Mouse (Mus musculus) subcutaneous adipose tissue, adult 2 months (tissue): Measurements from ENCODE around the gene Epp13. TPM values are rescaled to one million over a fixed set of nuclear protein-coding genes. Genes with fewer than 3 reads are reported as not detected.

Source experiments
- polyA plus RNA-seq: library from polyadenylated mRNA; depleted of rRNA; stranded (reverse); fragments of >200 nt; gene quantifications from 2 replicates; pipeline ENCODE4 v1.2.3, GENCODE M21; 2012; ENCODE audit warnings: low replicate concordance; rRNA removed

The Epp13 gene
- 0.46 and 1.5 TPM in 2 replicates for polyA plus RNA-seq

DNA sequence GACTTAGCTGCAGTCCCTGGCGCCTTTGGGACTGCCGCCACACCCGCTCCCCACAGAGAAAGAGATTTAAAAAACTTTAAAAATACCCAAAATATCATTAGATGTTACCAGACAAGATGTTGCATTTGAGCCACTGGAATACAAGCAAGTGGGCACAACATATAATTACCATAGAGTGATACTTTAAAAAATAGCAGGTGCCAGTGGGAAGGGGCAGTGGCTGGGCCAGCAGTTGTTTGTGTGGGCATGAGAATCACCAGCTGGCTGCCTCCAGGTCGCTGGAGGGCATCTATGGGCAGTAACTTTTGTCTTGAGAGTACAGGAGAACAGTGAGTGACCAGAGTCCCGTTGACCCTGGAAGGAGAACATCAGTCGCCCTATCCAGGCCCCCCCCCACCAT, at the start of gene Epp13:
Gene Epp13 (plus strand): TSS at position 301 of the 400 bp plus-strand sequence.

DNA sequence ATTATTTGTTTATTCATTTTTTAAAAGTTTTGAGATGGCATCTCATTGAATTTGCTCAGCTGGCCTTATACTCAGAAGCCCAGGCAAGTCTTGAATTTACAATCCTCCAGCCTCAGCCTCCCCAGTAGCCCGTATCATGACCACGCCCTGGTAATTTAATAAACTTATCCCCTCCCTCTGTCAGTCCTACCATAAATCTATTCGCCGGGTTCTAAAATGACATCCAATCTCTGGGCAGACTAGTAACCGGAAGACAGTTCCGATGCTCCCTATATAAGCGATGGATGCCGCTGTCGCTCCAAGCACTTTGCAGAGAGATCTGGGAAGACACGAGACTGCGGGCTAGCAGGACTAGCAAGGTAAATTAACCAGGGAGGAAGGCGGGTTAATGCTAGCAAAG, 30.5 kb upstream of the Epp13 start, which contains the start of gene Zscan5b:
Gene Zscan5b (plus strand): TSS at position 301 of the 400 bp plus-strand sequence.

DNA sequence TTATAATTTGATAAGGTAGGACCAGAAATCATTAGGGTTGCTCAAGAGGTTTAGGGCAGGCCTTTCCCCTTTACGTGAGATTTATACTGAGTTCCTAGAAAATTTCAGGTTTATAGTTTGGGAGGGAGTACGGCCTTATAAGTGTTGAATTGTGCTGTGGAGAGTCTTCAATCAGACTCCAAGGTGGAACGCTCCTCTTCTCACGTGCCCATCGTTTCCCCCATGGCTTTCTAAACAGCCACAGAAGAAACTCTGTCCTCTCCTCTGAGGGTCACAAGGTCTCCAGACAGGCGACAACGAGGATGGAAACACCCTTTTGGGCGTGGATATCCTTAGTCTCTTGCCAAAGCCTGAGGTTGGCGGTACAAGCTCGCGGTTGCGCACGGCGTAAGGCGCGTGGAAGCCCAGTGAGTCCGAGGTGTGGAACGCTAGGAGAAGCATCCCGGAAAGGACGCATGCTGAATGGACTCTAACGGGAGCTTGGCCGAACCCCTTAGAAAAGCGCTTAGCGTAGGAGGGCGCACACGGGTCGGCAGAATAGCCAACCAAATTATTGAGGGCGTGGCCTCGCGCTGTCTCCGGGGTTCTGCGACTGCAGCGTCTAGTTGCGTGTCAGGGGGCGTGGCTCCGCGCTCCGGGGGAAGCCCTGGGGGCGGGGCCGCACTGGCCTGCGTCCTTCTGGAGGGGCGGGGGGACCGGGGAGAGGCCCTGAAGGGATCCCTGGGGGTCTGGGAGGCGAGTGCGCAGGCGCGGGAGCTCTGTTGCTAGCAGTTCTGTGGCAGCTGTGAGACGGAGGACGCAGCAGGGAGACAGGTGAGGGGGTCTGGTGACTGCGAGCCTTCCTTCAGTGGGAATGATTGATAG, 33.6 kb downstream of the Epp13 start, which contains the start of gene Zfp667:
Gene Zfp667 (plus strand): TSS at position 738 of the 864 bp plus-strand sequence.

DNA sequence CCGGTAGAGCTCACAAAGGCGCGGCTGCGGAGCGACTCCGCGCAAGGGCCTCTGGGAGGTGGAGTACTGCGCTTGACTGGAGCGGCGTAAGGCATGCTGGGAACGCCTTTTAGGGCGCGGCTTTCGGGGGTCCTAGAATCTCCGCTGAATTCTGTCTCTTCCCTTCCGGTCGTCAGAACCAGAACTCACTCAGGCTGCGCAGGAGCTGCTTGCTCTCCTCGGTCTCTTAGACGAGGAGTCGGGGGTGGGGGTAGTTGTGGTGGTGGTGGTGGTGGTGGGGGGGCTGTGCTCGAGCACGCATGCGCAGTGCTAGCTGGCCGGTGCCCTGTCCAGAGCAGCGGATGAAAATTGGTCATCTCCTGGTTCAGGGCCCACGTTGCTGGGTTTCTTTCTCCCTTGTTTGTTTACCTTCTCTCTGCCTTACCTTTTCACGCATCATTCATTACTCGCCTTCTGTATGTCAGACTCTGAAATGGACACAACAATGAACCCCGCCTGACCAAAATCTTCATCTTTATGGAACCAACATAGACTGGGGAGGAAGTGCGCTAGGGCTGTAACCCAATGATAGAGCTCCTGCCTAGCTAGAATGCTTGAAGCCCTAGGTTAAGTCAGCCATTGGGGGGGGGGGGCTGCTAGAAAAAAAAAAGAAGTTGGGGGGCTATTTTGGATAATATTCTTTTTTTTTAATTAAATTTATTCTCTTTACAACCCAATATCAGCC, 78.9 kb downstream of the Epp13 start, which contains the start of gene Zfp583:
Gene Zfp583 (minus strand): TSS at position 53 of the 724 bp plus-strand sequence.

Other genes starting within 250 kb of the Epp13 start
- gene Vmn1r65, start 241.7 kb upstream of the Epp13 start, polyA plus RNA-seq = not detected in 2 replicates
- 0.03 TPM in 1 of 2 replicates, not detected in the other for gene Nlrp4c, start 207.5 kb upstream of the Epp13 start, polyA plus RNA-seq
- 36.6 and 43.9 TPM in 2 replicates for gene Zfp787, start 96.7 kb upstream of the Epp13 start, polyA plus RNA-seq
- gene Zfp444, start 80.5 kb upstream of the Epp13 start, polyA plus RNA-seq = 13.4 and 35.9 TPM in 2 replicates
- not detected in 2 replicates for gene Galp, start 55.6 kb upstream of the Epp13 start, polyA plus RNA-seq
- not detected in 2 replicates for gene Zscan5b, start 30.4 kb upstream of the Epp13 start, polyA plus RNA-seq
- 1.6 and 1.8 TPM in 2 replicates for gene Zfp667, start 33.9 kb downstream of the Epp13 start, polyA plus RNA-seq
- gene Zfp583, start 78.6 kb downstream of the Epp13 start, polyA plus RNA-seq = 1.0 and 1.2 TPM in 2 replicates
- 0.09 and 0.27 TPM in 2 replicates for gene Gm3854, start 91.0 kb downstream of the Epp13 start, polyA plus RNA-seq
- gene Zfp78, start 110.6 kb downstream of the Epp13 start, polyA plus RNA-seq = 0.73 and 1.0 TPM in 2 replicates
- gene Zfp28, start 130.6 kb downstream of the Epp13 start, polyA plus RNA-seq = 4.2 and 5.3 TPM in 2 replicates
- not detected in 2 replicates for gene Smim17, start 146.0 kb downstream of the Epp13 start, polyA plus RNA-seq
- gene Gm20715, start 157.6 kb downstream of the Epp13 start, polyA plus RNA-seq = not detected in 2 replicates
- 0.07 TPM in 1 of 2 replicates, not detected in the other for gene Olfr1344, start 186.0 kb downstream of the Epp13 start, polyA plus RNA-seq
- gene Olfr1336, start 203.5 kb downstream of the Epp13 start, polyA plus RNA-seq = not detected in 2 replicates
- not detected in 2 replicates for gene Olfr1346, start 214.4 kb downstream of the Epp13 start, polyA plus RNA-seq
- 0.12 TPM in 1 of 2 replicates, not detected in the other for gene Olfr5, start 234.2 kb downstream of the Epp13 start, polyA plus RNA-seq
- gene Olfr1347, start 247.0 kb downstream of the Epp13 start, polyA plus RNA-seq = not detected in 2 replicates